Mouse (Mus musculus) urinary bladder, adult 18-20 months (tissue): ENCODE results near the gene Cldn34a.
"Not testable (repeated sequence)": the region's sequence is repeated elsewhere in the genome, so short reads cannot be mapped to it uniquely, and the experiment has no call there.

Source experiments
- DNase-seq, 2 experiments: peaks; one replicate each; pipeline ENCODE4 v3.0.0; 2022; ENCODE audit warnings: low spot score in 2 of 2, mixed read lengths in 2 of 2

Gene Cldn34a

GRCm38 (mm10) chrX:152563034-152563433 is at the start of gene Cldn34a:
Gene Cldn34a (plus strand): TSS chrX:152563334.
- no peak for DNase-seq

GRCm38 (mm10) chrX:152518611-152519010 is 44.5 kb upstream of the Cldn34a start:
- not testable (repeated sequence) for DNase-seq

GRCm38 (mm10) chrX:152545736-152546135 is 17.4 kb upstream of the Cldn34a start:
- DNase-seq = no peak

GRCm38 (mm10) chrX:152548180-152548579 is 15.0 kb upstream of the Cldn34a start:
- no peak for DNase-seq

- no peak for DNase-seq
Measured at GRCm38 (mm10) chrX:152557446-152557845, 5.7 kb upstream of the Cldn34a start.
